Mouse (Mus musculus) heart, postnatal 25 days (tissue): Measurements from ENCODE around the gene Abr. TPM values are rescaled to one million over a fixed set of nuclear protein-coding genes. Genes with fewer than 3 reads are reported as not detected.

Experiments used
- DNase-seq: peaks from one replicate; pipeline ENCODE4 v3.0.0; 2022; ENCODE audit warnings: low spot score
- intact Hi-C: fragments of 180-260 bp; cut with DNase I; formaldehyde crosslinking; loops from one replicate; pipeline ENCODE4 v1.15.1; 2025
- total RNA-seq, 2 experiments: library from RNA; stranded (reverse); gene quantifications; 2 replicates each; pipeline ENCODE4 v1.2.3; 2021

Abr gene
- total RNA-seq, 2 experiments from 2014 or later = 26.2 to 29.5 TPM

DNA sequence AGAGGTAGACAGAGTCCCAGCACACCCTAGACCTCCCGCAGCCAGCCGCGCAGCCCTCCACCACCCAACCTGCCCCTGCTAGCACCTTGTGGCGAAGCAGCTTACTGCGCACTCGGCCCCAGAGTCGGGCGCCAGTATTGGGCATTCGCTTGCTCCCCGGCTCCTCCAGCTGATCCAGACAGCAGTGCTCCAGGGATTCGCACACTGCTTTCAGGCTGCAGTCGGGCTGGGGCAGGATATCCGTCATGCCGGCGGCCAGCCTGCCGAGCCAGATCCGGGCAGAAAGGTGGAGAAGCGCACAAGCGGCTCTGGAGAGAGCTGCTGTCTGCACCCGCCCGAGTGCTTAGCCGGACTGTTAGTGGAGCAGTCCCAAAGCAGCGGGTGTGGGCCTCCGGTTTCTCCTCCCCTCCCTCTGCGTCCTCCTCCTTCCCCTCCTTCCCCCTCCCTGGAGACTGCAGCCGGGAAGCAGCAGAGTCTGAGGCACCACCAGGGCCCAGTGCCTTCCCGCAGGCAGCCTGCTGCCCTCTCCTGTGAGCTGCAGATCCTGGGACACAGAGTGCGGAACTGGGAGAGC is 185.2 kb downstream of the Abr start:
- DNase-seq = peak; percentile 59
- intact Hi-C loops = no loop called here

DNA sequence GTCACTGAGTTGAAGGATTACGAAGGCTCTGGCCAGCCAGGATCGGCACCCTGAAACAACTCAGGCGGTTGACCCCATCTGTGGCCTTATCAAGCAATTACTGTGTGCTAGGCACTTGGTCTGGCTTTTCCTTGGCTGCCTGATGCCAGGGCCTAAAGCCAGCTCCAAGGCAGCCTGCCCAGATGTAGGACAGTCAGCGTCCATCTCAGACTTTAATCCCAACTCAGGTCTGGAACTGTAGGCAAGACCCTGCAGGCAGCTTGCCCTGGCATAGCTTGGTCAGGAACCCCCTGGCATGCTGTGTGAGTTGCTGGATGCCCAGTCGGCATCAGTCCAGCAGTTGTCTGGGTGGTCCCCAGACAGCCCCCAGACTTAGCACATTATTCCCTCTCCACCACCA is 186.1 kb downstream of the Abr start:
- DNase-seq = no peak
- intact Hi-C loops = no loop called here

DNA sequence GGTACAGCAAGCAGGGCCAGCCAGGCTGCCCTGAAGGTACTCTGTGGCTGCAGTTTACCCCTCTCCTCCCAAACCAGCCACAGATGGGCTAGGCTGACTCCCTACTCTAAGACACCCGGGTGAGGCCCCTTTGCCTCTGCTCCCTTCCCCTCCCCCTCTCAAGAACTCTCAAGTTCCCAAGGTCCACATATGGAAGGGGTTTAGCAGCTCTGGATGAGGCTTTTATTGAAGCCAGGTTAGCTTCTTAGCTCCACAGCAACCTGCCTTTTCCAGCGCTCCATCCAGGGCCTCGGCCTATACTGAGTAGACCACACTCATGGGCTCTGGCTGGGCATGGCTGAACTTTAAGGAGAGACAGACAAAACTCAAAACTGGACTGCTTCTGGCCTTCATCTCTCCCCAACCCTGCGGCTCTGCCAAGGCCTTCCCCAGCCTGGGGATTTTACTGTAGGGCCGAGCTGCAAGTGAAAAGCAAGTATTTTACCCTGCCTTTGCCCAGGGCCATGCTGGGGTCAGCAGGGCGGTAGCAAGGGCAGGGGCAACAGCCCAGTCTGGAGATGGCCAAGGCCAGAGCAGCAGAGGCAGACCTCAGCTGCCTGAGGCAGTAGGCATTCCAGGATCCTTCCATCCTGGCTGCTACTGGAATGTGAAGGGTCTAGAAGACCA is 192.0 kb downstream of the Abr start:
- no peak for DNase-seq
- intact Hi-C loops = no loop called here

DNA sequence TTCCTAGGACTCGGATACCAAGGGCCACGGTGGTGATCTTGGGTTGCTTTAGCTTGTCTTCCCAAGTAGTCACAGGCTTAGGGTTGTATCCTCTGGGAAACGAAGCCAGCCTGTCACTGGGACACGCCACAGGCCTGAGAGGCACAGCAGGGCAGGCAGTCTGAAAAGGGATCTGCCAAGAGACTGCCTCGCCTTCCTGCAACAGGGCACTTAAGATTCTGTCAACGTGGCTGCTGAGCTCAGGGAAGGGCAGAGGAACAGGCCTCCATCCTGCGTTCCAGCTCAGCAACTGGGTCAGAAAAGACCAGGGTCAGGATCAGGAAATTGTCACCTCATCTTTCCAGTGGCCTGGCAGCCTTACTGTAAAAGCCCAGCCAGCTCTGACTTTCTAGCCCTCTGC is 192.6 kb downstream of the Abr start:
- intact Hi-C loops = no loop called here
- no peak for DNase-seq

DNA sequence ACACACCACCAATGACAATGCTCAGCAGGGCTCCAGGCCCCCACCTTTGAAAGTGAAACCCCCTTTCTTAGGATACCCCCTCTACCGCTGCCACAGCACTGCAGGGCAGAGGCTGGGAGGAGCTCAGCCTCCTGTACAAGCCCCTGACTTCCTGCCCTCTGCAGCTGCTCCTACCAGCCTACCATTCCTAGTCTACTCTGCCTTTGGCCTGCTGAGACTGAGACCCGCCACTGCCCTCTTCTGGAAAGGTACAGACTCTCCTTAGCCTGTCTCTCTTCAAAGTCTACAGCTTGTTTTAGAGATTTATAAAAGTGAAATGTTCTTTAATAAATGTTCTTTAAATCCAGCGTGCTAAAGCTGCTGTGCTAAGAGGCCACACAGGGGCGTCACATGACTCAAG is 193.1 kb downstream of the Abr start:
- intact Hi-C loops = no loop called here
- DNase-seq = no peak

DNA sequence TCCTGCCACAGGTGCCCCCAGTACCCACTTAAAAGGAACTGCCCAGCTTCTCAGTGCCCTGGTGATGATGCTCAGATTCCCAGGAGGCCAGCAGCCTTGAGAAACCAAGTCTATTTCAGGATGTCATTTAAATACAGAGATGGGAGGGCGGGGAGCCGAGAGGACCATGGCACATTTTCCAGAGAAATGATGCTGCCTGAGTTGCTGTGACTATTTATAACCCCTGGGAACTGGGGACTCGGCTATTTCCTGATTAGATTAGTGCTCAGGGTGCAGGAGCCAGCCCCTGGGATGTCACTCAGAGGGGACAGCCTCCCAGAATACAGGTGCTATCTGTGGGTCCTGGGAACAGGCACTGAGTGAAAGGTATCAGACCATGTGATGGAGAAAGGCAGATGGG is 194.3 kb downstream of the Abr start:
- intact Hi-C loops = no loop called here
- no peak for DNase-seq

DNA sequence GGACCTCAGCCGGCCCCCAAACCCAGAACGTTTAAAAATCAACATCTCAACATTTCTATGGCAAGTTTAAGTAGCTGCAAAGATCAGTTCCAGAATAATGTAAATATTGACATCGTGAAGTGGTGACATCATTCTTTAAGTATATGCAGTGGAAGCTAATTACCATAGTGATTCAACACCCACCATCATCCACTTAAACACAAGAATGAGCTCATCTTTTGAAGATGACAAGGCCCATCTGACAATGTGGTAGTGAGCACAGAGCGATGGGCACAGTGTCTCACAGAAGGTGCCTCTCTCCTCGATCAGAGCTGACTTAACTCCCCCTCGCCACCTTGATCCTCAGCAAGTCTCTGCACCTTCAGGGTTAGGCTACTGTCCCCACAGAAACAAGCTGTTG is 196.4 kb downstream of the Abr start:
- no peak for DNase-seq
- intact Hi-C loops = no loop called here

DNA sequence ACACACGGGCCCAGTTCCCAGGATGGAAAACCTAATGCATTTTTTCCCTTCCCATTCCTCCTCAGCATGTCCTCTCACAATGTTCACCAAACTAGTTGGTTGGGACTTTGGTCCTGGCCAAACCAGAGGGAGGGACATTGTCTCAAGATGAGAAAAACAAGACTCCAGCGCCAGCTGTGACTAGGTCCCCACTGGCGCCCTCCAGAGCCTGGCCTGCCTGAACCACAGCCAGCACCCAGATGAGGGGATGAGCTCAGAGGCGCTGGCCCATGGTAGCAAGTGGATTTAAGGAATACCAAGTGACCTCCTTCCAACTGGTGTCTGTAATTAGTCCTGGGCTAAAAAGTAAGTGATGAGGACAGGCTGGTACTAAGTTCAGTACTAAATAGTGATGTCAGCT is 201.2 kb downstream of the Abr start:
- DNase-seq = peak; percentile 23
- intact Hi-C loops = no loop called here

DNA sequence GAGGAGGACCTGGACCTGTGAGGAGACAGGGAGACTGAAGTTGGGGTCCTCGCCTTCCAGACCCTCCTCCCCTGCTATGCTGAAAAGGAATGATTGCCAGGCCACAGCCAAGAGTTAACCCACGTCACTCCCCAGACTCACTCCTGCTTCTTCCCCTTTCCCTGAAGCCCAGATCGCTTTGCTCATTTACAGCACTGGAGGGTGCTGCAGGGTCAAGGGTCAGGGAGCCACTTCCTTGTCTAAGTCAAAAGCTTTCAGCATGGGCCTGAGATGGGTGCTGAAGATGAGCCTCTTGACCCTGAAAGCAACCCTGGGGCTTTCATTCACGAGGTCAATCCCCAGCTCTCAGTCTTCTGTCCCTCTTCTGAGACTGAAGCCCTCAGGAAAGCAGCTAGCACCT is 202.9 kb downstream of the Abr start:
- no peak for DNase-seq
- intact Hi-C loops = loop anchor here (2.0 kb wide), 1 partner anchor 36 kb away; no protein-coding TSS in a partner anchor

DNA sequence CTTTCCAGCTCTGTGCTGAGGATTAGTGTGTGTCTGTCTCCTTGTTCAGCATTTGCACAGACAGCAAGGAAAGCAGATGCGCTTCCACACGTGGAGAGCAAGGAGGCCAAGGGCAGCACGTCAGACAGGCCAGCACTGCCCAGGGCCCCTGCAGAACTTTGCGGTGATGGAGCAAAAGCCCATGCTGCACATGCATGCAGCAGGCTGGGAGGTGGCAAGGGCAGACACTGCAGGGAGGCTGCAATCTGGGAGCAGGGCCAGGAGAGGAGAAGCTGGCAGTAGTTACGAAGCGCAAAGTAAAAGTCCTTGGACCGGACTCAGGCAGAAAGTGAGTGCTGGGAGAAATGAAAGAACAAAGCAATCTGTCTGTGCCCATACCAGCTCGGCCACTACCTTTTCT is 203.7 kb downstream of the Abr start:
- no peak for DNase-seq
- intact Hi-C loops = loop anchor here (2.0 kb wide), 1 partner anchor 36 kb away; no protein-coding TSS in a partner anchor

DNA sequence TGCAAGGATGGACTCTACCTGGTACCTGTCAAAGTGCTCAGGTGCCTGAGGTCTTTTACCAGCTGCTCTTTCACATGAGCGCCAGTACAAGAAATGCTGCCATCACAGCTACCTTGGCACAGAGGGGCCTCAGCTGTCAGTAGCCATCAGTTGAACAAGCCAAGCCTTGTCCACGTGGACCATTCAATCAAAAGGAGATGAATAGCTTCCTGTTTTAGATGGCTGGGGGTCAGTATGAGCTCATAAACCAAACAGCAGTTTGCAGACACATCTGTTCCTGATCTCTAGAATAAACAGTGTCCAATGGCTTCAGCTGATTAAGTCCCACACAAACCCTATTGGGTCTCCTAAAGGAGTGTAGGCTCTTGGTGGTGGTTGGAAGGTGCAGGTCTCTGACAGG is 206.1 kb downstream of the Abr start:
- intact Hi-C loops = no loop called here

DNA sequence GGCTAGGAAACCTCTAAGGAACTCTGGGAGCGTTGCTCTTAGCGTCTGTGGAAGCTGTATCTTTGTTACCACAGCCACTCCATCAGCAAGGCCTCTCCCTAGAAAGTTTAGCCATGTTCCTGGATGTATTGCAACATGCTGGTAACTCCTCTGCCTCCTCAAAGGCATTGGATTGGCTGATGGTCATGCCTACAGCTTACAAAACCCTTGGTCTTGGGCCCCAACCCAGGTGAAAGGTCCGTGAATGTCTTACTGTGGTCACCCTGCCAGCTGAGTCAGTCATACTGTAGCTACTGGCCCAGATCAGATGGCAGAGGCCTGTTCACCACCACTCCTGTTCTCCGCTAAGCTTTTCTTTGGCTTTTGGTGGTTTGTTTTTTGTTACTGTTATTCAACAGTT is 207.1 kb downstream of the Abr start:
- DNase-seq = no peak
- intact Hi-C loops = no loop called here

More for the DNA sequence above, 206.1 kb downstream of the Abr start:
- DNase-seq = no peak

DNA sequence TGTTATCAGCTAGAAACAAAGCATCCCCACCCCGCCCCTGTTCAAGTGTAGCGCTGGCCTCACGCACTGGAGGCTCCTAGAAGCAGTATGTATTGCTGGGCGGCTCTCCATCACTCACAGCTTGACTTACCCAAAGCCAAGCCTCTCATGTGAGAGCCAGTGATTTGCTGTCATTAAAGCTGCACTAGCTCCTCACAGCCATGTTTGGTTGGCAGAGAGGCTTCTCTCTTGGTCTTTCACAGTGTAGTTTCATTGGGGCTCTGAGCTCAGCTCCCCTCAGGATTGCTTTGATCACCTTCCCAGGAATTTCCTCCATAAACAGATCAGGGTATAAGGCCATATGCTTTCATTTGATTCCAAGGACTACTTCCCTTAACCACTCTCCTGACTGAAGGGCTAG is 208.9 kb downstream of the Abr start:
- DNase-seq = no peak
- intact Hi-C loops = no loop called here

DNA sequence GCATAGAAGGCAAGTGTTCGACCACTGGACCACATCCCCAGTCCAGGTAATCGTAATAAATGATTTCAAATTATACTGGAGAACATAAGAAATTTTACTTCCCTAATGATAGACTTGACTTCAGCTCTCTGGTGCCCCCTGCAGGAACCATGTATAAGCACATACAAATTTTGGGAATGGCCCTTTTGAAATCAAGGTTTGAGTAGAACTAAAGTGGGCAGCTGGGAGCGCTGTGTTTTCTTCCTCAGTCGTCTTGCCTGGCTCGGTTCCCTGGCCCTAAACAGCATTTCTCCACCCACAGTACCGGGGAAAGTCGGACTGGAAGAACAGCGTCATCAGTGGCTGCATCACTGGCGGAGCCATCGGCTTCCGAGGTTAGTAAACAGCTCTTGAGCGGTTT is 211.3 kb downstream of the Abr start:
- intact Hi-C loops = loop anchor here (2.0 kb wide), 1 partner anchor 42 kb away; no protein-coding TSS in a partner anchor
- DNase-seq = peak; percentile 14

DNA sequence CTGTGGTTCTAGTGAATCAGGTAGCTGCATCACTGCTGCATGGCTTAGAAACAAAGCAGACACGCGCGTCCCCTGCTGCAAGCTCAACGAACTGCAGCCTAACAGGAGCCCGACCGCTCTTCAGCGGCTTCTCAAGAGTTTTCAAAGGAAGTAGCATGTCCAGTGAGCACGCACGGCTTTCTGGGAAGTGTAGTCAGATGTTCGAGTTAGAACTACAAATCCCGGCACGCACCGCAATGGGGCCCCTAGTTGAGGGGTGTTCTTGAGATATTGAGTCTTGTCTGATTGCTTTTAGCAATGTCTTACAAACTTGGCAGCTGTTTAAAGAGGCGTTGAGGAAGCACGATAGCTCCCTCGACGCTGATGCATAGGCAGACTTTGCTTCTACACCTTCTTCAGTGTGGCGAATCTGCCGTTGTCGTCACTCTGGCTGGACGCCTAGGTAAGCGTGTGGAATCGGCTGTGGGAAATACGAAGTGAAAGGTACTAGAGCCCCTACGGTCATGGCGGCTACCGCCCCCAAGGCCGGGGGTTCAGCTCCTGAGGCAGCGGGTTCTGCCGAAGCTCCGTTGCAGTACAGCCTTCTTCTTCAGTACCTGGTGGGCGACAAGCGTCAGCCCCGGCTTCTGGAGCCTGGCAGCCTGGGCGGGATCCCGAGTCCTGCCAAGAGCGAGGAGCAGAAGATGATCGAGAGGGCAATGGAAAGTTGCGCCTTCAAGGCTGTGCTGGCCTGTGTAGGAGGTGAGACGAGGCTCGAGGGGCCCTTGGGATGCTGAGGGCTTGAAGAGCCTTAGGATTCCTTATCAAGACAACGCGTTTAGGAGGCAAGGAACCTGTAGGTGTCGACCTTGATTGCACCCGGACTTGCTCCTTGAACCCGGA is 215.2 kb downstream of the Abr start, which contains the start of gene Timm22:
Gene Timm22, plus strand, starts transcription at position 251 of the 882 bp plus-strand sequence.
- intact Hi-C loops = loop anchor here (1.0 to 5.0 kb wide), 2 partner anchors 154 to 225 kb away; no protein-coding TSS in a partner anchor
- peak; percentile 90 for DNase-seq

DNA sequence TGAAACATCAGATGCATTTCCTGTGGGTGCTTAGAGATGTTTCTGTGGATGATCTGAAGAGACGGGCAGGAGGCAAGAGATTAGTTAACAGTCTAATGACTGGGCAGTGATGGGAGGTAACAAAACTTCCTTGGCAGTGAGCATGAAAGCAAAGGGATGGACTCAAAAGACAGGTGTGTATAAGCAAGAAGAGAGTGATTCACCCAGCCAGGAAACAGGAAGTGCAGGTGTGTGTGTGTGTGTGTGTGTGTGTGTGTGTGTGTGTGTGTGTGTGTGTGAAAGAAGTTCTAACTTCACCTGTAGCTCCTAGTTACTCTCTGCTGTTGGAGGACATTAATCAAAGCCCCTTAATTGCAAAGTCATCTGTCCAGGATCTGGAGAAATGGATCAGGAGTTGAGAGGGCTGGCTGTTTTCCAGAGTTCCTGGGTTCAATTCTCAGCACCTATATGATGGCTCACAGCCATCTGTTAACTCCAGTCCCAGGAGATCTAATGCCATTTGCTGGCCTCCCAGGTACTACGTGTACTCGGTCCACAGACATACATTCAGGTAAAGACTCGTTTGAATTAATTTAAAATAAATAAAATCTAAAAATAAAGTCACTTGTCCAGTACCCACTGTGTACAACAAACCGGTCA is 216.4 kb downstream of the Abr start:
- intact Hi-C loops = loop anchor here (1.0 to 5.0 kb wide), 2 partner anchors 152 to 223 kb away; no protein-coding TSS in a partner anchor
- no peak for DNase-seq

DNA sequence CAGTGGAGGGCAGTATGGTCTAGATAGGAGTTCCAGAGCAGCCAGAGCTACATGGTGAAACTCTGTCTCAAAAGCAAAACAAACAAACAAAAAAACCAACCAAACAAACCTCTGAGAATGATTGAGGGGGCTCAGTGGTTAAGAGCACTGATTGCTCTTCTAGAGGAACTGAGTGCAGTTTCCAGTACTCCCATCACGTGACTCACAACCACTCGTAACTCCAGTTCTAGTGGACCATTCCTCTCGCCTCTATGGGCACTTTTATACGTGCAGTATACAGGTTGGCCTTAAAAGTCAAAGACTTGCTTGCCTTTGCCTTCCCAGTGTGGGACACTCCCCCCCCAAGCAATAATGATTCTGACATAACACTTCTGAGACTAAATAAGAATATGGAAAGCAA is 217.0 kb downstream of the Abr start:
- no peak for DNase-seq
- intact Hi-C loops = loop anchor here (5.0 kb wide), 1 partner anchor 223 kb away; no protein-coding TSS in a partner anchor

DNA sequence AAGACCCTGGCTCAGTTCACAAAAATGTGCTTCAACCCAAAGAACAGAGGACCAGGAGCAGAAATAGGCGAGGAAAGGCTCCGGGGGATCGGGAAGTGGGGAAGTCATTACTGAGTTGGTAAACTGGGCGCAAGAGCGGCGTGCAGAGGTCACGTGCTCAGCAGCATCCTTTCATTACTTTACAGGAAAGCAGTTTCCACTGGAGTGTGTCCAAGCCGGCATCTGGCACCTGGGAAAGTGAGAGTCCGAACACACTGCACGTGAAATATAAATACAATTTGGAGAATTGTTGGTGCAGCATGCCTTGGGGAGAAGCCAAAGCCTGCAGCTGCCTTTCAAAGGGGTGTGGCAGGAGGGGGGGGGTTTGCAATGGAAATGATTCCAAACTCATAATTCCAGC is 220.7 kb downstream of the Abr start:
- intact Hi-C loops = no loop called here

DNA sequence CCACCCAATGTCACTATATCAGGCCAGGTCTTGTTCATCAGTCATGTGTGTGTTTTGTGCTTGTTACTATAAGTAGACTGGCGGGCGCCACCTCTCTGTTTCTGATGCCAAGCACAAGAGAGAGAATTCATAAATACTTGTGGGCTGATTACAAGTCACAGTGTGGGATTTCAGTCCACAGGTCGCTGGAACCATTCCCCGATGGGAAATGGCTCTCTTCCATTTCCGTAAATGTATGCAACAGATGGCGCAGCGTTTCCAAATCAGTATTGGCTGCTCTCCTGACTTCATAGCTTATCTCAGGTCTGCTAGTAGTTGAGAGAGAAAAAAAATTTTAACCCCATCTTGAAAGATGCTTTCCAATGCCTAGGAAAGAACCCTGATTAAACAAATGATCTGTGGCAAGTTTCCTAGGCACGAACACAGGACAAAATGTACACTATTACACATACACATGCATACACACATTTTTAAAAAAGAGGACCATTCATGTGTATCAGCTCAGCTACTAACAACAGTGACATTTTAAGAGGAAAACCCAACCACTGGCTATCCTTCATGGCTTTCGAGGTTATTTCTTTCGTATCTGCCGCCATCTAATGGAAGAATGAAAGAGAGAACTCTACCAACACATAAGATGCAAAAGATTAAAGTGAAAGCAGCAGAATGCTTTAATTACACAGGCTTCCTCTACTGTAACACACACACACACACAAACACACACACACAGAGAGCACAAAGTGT is 222.4 kb downstream of the Abr start:
- intact Hi-C loops = loop anchor here (2.0 to 5.0 kb wide), 2 partner anchors 73 to 82 kb away; no protein-coding TSS in a partner anchor

More for the DNA sequence above, 220.7 kb downstream of the Abr start:
- no peak for DNase-seq

More for the DNA sequence above, 222.4 kb downstream of the Abr start:
- no peak for DNase-seq
